Mouse (Mus musculus): ENCODE data around the gene Phc2. TPM values are rescaled to one million over a fixed set of nuclear protein-coding genes. Genes with fewer than 3 reads are reported as not detected.
A peak's percentile ranks its signal among the peaks of the same experiment; 100 is the strongest.

The Phc2 gene
- total and polyA plus RNA-seq, 3 experiments: 34.3 to 46.3 (median 39.7) TPM

DNA sequence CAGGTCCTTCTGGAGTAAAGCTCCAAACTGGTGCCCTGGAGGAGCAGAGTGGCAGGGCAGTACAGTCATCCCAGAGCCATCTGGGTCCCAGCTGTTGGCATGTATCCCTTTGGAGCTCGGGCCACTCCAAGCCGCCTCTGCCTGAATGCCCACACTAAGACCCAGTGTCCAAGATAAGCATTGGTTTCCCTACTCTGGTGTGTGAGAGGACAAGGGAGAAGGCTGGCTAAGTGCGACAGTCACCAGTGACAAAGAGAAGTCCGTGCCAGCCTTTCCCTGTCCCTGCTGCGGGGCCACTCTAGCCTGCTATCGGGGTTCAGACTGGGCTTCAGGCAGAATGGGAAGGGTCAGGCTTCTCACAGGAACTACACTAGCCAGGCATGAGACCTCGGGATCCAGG, 101.4 kb downstream of the Phc2 start:
- no peaks in the 10 kb centered on the region for H3K27me3 ChIP-seq (ENCODE audit: control insufficient read depth, insufficient read depth, low read length)
- no peak overlapping the region for H3K9ac ChIP-seq (ENCODE audit: low read depth, low read length)
- H3K4me3 ChIP-seq: no peak overlapping the region
- no peak for DNase-seq
- H3K4me1 ChIP-seq (ENCODE audit: control insufficient read depth, insufficient read depth, low read length): no peaks in the 10 kb centered on the region
- intact Hi-C loops (cut with DNase I): no loop called here
- TF ChIP-seq POLR2A (IDR thresholded peaks at IDR 0.05; ENCODE audit: insufficient read depth, low read depth, low read length): no peak
- H3K27ac ChIP-seq: no peak overlapping the region
- no peaks in the 10 kb centered on the region for H3K36me3 ChIP-seq (ENCODE audit: control insufficient read depth, insufficient read depth, low read length)
- H3K79me2 ChIP-seq (replicated peaks; ENCODE audit: control insufficient read depth, insufficient read depth, low read length): no peaks in the 10 kb centered on the region
- 43% methylated on average over 7 of the region's 7 CpGs for WGBS

DNA sequence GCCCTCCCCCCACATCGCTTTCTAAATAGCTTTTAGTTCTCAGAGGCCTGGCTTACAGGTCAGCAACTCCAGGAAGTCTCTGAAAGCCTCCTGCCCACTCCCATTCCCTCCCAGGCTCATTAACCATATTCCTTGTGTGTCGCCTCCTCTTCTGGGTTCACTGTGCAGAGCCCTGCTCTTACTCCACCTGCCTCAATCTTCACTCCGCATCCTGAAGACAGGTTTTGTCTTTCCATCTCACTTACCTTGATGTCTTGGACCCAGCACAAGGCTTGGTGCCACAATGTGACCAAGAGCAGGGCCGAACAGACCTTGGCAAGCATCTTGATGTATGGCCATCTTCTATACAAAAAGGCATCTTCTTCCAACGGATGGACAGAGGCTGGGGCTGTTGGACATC, 104.7 kb downstream of the Phc2 start:
- no peaks in the 10 kb centered on the region for H3K4me1 ChIP-seq (ENCODE audit: control insufficient read depth, insufficient read depth, low read length)
- no peaks in the 10 kb centered on the region for H3K79me2 ChIP-seq (replicated peaks; ENCODE audit: control insufficient read depth, insufficient read depth, low read length)
- intact Hi-C loops (cut with DNase I): no loop called here
- no peak for TF ChIP-seq EP300 (IDR thresholded peaks at IDR 0.05; ENCODE audit: insufficient read depth, low read depth, low read length)
- TF ChIP-seq POLR2A (IDR thresholded peaks at IDR 0.05; ENCODE audit: insufficient read depth, low read depth, low read length): no peak
- no peak for TF ChIP-seq CTCF (IDR thresholded peaks at IDR 0.05)
- DNase-seq: no peak
- no peaks in the 10 kb centered on the region for H3K36me3 ChIP-seq (ENCODE audit: control insufficient read depth, insufficient read depth, low read length)
- H3K27ac ChIP-seq: no peak overlapping the region
- whole genome bisulfite sequencing: 75% methylated on average over 5 of the region's 5 CpGs
- no peak overlapping the region for H3K9ac ChIP-seq (ENCODE audit: low read depth, low read length)
- H3K27me3 ChIP-seq (ENCODE audit: control insufficient read depth, insufficient read depth, low read length): no peaks in the 10 kb centered on the region
- no peak overlapping the region for H3K4me3 ChIP-seq

DNA sequence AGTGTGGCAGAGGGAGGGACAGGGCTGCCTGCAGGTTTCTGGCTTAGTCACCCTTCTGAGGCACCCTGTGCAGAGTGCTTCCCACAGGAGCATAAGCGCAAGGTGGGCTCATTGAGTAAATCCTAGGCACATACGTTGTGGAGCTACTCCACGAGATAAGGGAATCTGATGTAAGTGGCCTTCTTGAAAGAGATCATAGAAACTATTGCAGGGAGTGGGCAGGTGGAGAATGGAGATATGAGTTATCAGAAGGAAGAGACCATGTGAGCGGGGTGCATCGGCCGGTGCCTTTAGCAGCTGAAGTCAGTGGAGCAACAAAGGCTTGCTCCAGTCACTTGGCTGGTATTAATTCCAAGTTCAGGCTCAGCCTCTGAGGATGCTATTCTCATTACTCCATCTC, 105.5 kb downstream of the Phc2 start:
- Histone ChIP-seq H3K9ac (ENCODE audit: low read depth, low read length) (no peak overlapping the region), H3K36me3 (ENCODE audit: control insufficient read depth, insufficient read depth, low read length) (no peaks in the 10 kb centered on the region), H3K79me2 (replicated peaks; ENCODE audit: control insufficient read depth, insufficient read depth, low read length) (no peaks in the 10 kb centered on the region), H3K4me3 (no peak overlapping the region), H3K27me3 (ENCODE audit: control insufficient read depth, insufficient read depth, low read length) (no peaks in the 10 kb centered on the region), H3K4me1 (ENCODE audit: control insufficient read depth, insufficient read depth, low read length) (no peaks in the 10 kb centered on the region), H3K27ac (no peak overlapping the region)
- DNase-seq: no peak
- intact Hi-C loops (cut with DNase I): no loop called here
- 69% methylated on average over 6 of the region's 6 CpGs for WGBS
- TF ChIP-seq POLR2A (IDR thresholded peaks at IDR 0.05; ENCODE audit: insufficient read depth, low read depth, low read length) (no peak), EP300 (IDR thresholded peaks at IDR 0.05; ENCODE audit: insufficient read depth, low read depth, low read length) (no peak), CTCF (IDR thresholded peaks at IDR 0.05) (no peak)

DNA sequence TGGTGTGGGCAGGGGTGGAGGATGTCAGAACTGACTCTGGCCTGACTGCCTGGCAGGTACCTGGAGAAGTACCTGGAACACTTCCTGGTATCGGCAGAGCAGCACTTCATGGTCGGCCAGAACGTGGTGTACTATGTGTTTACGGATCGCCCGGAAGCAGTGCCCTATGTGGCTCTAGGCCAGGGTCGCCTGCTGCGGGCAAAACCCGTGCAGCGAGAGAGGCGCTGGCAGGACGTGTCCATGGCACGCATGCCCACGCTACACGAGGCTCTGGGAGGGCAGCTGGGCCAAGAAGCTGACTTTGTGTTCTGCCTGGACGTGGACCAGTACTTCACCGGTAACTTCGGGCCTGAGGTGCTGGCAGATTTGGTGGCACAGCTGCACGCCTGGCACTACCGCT, 112.4 kb downstream of the Phc2 start:
- intact Hi-C loops (cut with DNase I): no loop called here
- WGBS: 92% methylated on average over 20 of the region's 20 CpGs
- no peaks in the 10 kb centered on the region for H3K79me2 ChIP-seq (replicated peaks; ENCODE audit: control insufficient read depth, insufficient read depth, low read length)
- H3K27ac ChIP-seq: no peak overlapping the region
- no peaks in the 10 kb centered on the region for H3K36me3 ChIP-seq (ENCODE audit: control insufficient read depth, insufficient read depth, low read length)
- TF ChIP-seq EP300 (IDR thresholded peaks at IDR 0.05; ENCODE audit: insufficient read depth, low read depth, low read length): no peak
- TF ChIP-seq POLR2A (IDR thresholded peaks at IDR 0.05; ENCODE audit: insufficient read depth, low read depth, low read length): no peak
- TF ChIP-seq CTCF (IDR thresholded peaks at IDR 0.05): no peak
- H3K9ac ChIP-seq (ENCODE audit: low read depth, low read length): no peak overlapping the region
- no peak overlapping the region for H3K4me3 ChIP-seq
- DNase-seq: no peak
- H3K4me1 ChIP-seq (ENCODE audit: control insufficient read depth, insufficient read depth, low read length): peaks cover 4% of the 10 kb centered on the region
- no peaks in the 10 kb centered on the region for H3K27me3 ChIP-seq (ENCODE audit: control insufficient read depth, insufficient read depth, low read length)

DNA sequence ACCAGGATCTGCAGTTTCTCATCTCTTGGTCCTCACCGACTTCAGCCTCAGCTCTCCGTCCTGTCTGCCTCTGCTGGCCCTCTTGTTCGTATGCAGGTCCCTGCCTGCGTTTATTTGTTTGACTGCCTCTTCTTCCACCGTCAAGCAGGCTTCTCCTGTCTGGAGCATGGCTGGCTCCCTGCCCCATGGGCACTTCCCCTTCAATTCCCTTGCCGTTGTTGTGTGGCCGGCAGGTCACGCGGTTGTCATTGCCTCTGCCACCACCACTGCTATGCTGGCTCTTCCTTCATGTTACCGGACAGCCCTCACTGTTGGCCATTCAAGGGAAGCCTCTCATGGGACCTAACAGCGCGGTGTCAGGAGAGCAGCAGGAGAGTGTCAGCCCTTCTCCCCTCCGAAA, 113.6 kb downstream of the Phc2 start:
- WGBS: 55% methylated on average over 13 of the region's 13 CpGs

DNA sequence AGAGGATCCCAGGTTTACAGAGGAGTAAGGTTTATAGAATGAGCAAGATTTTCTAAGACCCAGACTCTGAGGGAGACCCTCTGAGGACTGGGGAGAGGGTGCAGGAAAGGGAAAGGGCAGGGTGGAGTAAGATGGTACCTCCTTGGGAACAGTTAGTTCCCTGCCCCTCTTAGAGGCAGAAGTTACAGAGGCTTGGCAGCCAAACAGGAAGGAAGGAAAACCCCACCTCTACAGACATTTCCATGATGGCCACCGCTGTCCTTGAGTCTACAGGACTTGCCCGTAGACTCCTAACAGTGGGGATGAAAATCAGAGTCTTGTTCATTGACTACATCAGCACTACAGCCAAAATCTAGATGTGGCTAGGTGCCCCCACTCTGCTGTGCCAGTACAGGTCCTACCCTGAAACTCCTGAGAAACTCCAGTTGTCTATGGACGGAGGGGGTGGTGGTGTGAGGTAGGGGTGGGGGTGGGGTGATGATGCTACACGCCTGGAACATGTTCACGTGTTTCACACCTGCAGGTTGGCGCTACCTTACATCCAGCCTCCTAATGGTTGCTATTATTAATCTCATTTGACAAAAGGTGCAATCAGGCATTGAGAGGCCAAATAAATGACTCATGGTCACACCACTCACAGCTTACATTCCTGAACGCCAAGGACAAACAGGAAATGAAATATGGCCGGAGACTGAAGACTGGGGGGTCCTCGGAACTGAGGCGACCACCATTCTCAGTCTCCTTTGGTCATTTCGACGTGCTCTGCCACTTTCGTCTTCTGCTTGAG, 115.3 kb downstream of the Phc2 start:
- DNase-seq: no peak
- intact Hi-C loops (cut with DNase I): loop anchor here (10.0 kb wide), 1 partner anchor 155 kb away; the partner anchor contains the start of genes Tlr12 and Zscan20
- Histone ChIP-seq H3K79me2 (replicated peaks; ENCODE audit: control insufficient read depth, insufficient read depth, low read length) (no peaks in the 10 kb centered on the region), H3K4me3 (no peak overlapping the region), H3K9ac (ENCODE audit: low read depth, low read length) (no peak overlapping the region), H3K27me3 (ENCODE audit: control insufficient read depth, insufficient read depth, low read length) (no peaks in the 10 kb centered on the region), H3K36me3 (ENCODE audit: control insufficient read depth, insufficient read depth, low read length) (no peaks in the 10 kb centered on the region), H3K27ac (no peak overlapping the region), H3K4me1 (ENCODE audit: control insufficient read depth, insufficient read depth, low read length) (peaks cover 4% of the 10 kb centered on the region)
- TF ChIP-seq EP300 (IDR thresholded peaks at IDR 0.05; ENCODE audit: insufficient read depth, low read depth, low read length): no peak
- no peak for TF ChIP-seq POLR2A (IDR thresholded peaks at IDR 0.05; ENCODE audit: insufficient read depth, low read depth, low read length)
- no peak for TF ChIP-seq CTCF (IDR thresholded peaks at IDR 0.05)
- WGBS: 63% methylated on average over 13 of the region's 13 CpGs

More for the DNA sequence above, 113.6 kb downstream of the Phc2 start:
- intact Hi-C loops (cut with DNase I): no loop called here
- H3K27ac ChIP-seq: no peak overlapping the region
- peak; percentile 31 to 45 for DNase-seq
- H3K27me3 ChIP-seq (ENCODE audit: control insufficient read depth, insufficient read depth, low read length): no peaks in the 10 kb centered on the region
- H3K9ac ChIP-seq (ENCODE audit: low read depth, low read length): no peak overlapping the region
- H3K4me3 ChIP-seq: no peak overlapping the region
- no peaks in the 10 kb centered on the region for H3K36me3 ChIP-seq (ENCODE audit: control insufficient read depth, insufficient read depth, low read length)
- H3K79me2 ChIP-seq (replicated peaks; ENCODE audit: control insufficient read depth, insufficient read depth, low read length): no peaks in the 10 kb centered on the region
- H3K4me1 ChIP-seq (ENCODE audit: control insufficient read depth, insufficient read depth, low read length): peaks cover 4% of the 10 kb centered on the region
- TF ChIP-seq EP300 (IDR thresholded peaks at IDR 0.05; ENCODE audit: insufficient read depth, low read depth, low read length) (no peak), POLR2A (IDR thresholded peaks at IDR 0.05; ENCODE audit: insufficient read depth, low read depth, low read length) (no peak), CTCF (IDR thresholded peaks at IDR 0.05) (no peak)
